Mouse (Mus musculus) erythroblast, embryonic 14.5 days (primary cell): ENCODE data around the gene Zfp512b.

ENCODE experiments used
- GATA1 ChIP-seq: IDR thresholded peaks from 2 replicates; pipeline ENCODE4 v1.6.1; 2012; ENCODE audit warnings: low read length, inconsistent platforms, mixed read lengths
- TAL1 ChIP-seq: IDR thresholded peaks from 3 replicates; pipeline ENCODE4 v1.6.1; 2012; ENCODE audit warnings: low read length, inconsistent platforms, mixed read lengths

DNA sequence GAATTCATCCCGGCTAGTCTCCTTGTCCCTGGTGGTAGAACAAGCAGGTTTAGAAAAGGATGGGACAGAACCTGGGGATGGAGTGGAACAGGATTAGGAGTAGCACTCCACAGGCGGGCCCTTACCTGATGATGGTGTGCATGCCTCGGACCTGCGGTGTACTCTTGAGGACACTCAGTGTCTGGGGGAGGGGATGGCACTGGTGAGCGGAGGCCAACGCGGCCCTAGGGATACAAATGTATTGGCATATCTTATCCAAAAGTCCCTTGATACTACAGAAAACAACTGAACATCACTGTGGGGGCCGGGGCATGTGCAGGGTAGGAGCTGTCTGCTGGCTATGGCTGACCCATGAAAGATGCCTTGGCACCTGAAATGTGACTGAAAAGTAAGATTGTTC, 22.2 kb downstream of the Zfp512b start:
- TF ChIP-seq GATA1 (no peak), TAL1 (no peak)
